Mouse (Mus musculus): ENCODE measurements around the gene Olfr812.
"Not testable (repeated sequence)": the region's sequence is repeated elsewhere in the genome, so short reads cannot be mapped to it uniquely, and the experiment has no call there.

Gene Olfr812

DNA sequence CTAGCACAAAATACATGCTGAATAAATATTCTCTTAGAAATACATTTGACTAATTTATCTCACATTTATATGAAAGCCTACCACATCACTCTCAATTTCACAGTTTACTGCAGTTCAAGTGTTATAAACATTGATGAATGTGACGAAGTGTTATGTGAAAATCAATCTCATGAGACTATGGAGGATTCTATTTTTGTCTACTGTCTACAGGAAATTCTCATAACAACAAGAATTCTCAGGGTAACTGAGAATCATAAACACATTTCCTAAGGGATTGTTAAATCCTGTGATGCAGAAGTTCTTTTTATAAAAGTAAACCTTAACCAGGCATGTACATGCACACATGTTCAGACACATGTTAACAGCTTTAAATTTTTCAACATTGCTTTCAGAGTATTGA lies at the start of gene Olfr812:
TSS of gene Olfr812 (minus strand) at position 101 of the 400 bp plus-strand sequence.
- DNase-seq (ENCODE audit: low spot score in 2 of 2), result no peak

DNA sequence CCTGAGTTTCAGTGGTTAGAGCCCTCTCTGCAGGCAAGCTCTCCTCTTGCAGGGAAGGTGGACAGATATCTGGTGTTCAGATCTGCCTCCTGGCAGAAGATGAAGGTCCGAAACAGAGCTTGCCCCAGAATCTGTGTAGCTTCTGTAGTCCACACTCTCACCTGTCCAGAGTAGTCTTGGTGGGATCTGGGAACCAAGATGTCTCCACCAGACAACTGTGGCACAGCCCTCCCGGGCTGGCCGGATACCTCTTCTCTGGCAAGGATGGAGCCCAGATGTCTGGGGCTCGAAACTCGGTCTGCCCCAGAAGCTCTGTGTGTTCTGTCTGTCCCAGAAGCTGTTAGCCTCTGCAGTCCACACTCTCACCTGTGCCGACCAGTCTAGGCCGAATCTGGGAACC lies 40.0 kb upstream of the Olfr812 start:
- peak in 1 of 2 experiments; percentile 52 for DNase-seq (ENCODE audit: low spot score in 2 of 2)

DNA sequence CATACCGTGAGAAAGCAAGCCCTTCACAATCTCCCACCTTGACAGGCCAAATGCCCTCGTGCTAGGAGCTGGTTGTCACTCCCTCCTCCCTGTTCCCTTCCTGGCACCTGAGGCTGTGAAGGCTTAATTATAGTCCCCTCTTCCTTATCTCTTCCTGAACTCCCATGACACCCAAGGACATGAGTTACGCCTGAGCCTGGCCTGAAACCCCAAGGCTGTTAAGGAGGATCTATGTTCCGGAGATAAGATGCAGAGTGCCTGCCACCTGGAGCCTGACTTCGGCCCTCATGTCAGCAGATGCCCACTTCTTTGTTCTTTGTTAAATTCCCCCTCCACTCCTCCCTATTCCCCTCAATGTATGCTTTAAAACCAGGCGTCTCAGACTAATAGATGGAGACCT lies 39.6 kb upstream of the Olfr812 start:
- DNase-seq (ENCODE audit: low spot score in 2 of 2), result peak in 1 of 2 experiments; percentile 56

DNA sequence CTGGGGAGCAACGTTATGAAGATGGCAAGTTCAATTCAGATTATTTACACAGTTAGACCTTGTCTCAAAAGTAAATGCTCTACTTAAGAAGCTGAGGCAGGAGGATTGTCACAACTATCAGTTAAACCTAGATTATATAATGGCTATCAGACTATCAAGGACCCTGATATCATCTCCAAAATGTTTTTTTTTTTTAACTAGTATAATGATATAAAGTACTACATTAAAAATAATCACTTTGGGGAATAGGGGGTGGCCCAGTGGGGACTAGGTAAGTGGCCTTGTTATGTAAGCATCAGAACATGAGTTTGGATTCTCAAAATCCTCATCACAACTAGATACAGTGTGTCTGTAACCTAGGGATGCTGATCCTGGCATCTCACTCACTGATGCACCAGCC lies 33.9 kb upstream of the Olfr812 start, which contains the start of gene Olfr814:
TSS of gene Olfr814 (minus strand) at position 101 of the 400 bp plus-strand sequence.
- DNase-seq (ENCODE audit: low spot score in 2 of 2), result not testable (repeated sequence)

DNA sequence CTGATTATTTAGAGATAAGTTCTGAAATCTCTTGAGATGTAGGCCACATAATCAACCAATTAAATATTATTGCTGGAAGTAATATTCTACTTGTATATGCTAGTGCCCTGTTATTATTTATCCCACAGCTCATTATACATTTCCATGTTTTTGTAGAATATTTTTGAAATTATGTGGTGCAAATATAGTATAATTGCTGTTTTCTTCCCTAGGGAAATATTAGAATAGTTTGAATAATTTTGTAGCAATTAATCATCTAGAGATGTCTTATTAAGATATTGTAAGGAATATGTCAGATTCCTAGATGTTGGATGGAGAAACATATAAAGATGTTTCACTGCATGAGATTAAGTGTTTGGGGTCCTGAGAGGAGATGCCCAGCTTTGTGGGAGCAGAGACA lies 9.2 kb upstream of the Olfr812 start, which contains the start of gene Olfr813:
TSS of gene Olfr813 (plus strand) at position 301 of the 400 bp plus-strand sequence.
- DNase-seq (ENCODE audit: low spot score in 2 of 2), result no peak

DNA sequence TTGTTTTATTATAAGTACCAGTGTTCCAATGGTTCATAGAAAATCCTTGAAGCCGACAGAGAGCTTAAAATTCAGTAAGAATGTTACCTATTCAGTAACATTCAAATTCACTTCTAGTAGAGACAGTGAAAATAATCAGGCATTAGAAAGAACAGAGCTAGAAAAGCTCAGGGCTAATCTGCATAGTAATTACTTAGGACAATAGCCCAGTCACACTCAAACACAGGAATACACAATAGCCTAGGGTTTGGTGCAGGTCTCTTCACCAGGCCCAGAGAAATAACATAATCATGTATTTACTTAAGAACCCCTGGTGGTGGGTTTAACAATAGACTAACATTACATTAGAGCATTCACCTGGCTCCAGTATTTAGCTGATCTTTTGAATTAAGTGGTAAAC lies 1.4 kb upstream of the Olfr812 start:
- no peak for DNase-seq (ENCODE audit: low spot score in 2 of 2)

DNA sequence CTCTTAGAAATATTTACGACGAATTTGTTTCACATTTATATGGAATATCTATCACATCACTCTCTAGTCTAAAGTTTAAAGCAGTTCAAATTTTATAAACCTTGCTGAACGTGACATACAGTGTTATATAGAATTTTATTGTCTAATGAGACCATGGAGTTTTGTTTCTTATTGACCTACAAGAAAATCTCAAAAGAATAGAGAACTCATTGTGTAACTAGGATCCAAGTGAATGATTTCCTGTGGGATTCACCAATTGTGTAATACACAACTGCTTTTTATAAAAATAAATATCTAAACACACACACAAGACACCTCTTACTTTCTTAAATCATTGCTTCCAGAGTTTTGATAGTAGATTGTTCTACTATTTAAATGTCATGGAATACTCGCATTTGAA lies 41.6 kb downstream of the Olfr812 start, which contains the start of gene Olfr811:
TSS of gene Olfr811 (minus strand) at position 101 of the 400 bp plus-strand sequence.
- no peak for DNase-seq (ENCODE audit: low spot score in 2 of 2)

DNA sequence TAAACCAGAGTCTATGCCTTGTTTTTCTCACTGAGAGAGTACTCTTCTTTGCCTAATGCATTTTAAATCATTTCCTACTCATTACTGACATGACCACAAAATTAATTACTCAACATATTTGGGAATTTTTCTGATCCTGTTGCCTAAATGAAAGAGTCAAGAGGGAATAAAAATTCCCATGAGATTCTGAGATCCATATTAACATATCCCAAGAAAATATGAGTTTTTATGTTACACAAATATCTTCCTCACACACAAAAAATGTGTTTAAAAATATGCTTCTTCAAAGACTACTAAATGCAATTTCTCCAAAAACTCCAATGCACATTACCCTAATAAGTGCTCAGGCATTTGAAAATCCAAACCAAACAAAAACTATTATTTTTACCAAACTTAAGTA lies 51.1 kb downstream of the Olfr812 start, which contains the start of gene Olfr810:
TSS of gene Olfr810 (minus strand) at position 101 of the 400 bp plus-strand sequence.
- no peak for DNase-seq (ENCODE audit: low spot score in 2 of 2)

Measured in spleen, postnatal 4 days (tissue).